Mouse (Mus musculus) heart, embryonic 15.5 days (tissue): ENCODE measurements at regions not wholly inside any gene's neighbourhood (a gene's known extent, or its start where the extent isn't known, plus 50 kb on each side); places are given as distances from the start of the nearest gene placed in this dataset.
A peak's percentile ranks its signal among the peaks of the same experiment; 100 is the strongest.

ENCODE experiments used
- ATAC-seq: fragments of 200-750 bp; cut with Nextera tagmentation; replicated peaks from 2 replicates; pipeline ENCODE4 v1.8.0; 2017; ENCODE audit warnings: low read depth, moderate TSS enrichment; ENCODE audit not compliant: insufficient number of reproducible peaks, insufficient read depth, low FRiP score
- H3K27ac ChIP-seq: fragments of 300-500 bp; sonication (generic); 2 replicates; pipeline ENCODE4 v1.5.1; 2015; ENCODE audit warnings: mild to moderate bottlenecking, inconsistent platforms
- H3K27me3 ChIP-seq: fragments of 300-500 bp; sonication (generic); 2 replicates; pipeline ENCODE4 v1.6.1; 2015; ENCODE audit warnings: inconsistent platforms
- H3K36me3 ChIP-seq: fragments of 300-500 bp; sonication (generic); 2 replicates; pipeline ENCODE4 v1.6.1; 2015; ENCODE audit warnings: mild to moderate bottlenecking, inconsistent platforms
- H3K4me1 ChIP-seq: fragments of 300-500 bp; sonication (generic); replicated peaks from 2 replicates; pipeline ENCODE4 v1.6.1; 2015; ENCODE audit warnings: inconsistent platforms
- H3K4me2 ChIP-seq: fragments of 300-500 bp; sonication (generic); 2 replicates; pipeline ENCODE4 v1.6.1; 2015; ENCODE audit warnings: inconsistent platforms, mild to moderate bottlenecking, moderate library complexity
- H3K4me3 ChIP-seq: fragments of 300-500 bp; sonication (generic); 2 replicates; pipeline ENCODE4 v1.5.1; 2015; ENCODE audit warnings: mild to moderate bottlenecking, inconsistent platforms
- H3K9ac ChIP-seq: fragments of 300-500 bp; sonication (generic); 2 replicates; pipeline ENCODE4 v1.6.1; 2015; ENCODE audit warnings: mild to moderate bottlenecking, inconsistent platforms
- H3K9me3 ChIP-seq: fragments of 300-500 bp; sonication (generic); replicated peaks from 2 replicates; pipeline ENCODE4 v1.6.1; 2016; ENCODE audit warnings: inconsistent platforms
- WGBS: fragments of 180-500 bp; shearing (Covaris S2); methylation state at CpG from one replicate; pipeline ENCODE4 v1.1.7; 2015; ENCODE audit warnings: mixed read lengths; 5-methylcytosine and 5-hydroxymethylcytosine counted together

DNA sequence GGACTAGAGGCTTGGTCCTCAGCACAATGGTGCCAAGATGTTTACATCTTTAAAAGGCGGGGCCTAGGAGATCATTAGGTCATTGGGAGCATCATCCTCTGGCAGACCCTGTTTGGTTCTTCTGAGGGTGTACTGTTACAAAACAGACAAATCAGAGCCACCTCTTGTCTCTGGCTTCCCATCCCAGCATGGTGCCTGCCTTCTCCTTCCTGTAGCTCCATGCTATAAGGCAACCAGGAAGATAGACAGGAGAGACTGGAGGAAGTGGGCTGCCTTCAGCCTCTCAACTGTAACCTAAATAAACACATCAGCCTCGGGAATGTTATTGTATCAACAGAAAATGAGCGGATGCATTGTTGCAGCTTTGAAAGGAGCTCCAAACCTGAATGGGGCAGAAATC, 529.8 kb upstream of the Gm765 start:
- H3K9ac ChIP-seq, result no peak overlapping the region
- WGBS, result 50% methylated on average over 3 of the region's 3 CpGs
- H3K27me3 ChIP-seq, result no peaks in the 10 kb centered on the region
- no peak overlapping the region for H3K27ac ChIP-seq
- H3K9me3 ChIP-seq, result no peaks in the 10 kb centered on the region
- no peak overlapping the region for H3K4me3 ChIP-seq
- no peak for ATAC-seq
- peaks cover 7% of the 10 kb centered on the region; the same call in 1 of the 2 replicates for H3K4me1 ChIP-seq
- H3K36me3 ChIP-seq, result no peaks in the 10 kb centered on the region
- no peak overlapping the region for H3K4me2 ChIP-seq

- no peaks in the 10 kb centered on the region for H3K36me3 ChIP-seq
- H3K27ac ChIP-seq, result no peak overlapping the region
- H3K9ac ChIP-seq, result no peak overlapping the region
- H3K4me3 ChIP-seq, result no peak overlapping the region
- no peak overlapping the region for H3K4me2 ChIP-seq
- no peaks in the 10 kb centered on the region for H3K9me3 ChIP-seq
- peaks cover 7% of the 10 kb centered on the region; the same call in 1 of the 2 replicates for H3K4me1 ChIP-seq
- 35% methylated on average over 6 of the region's 6 CpGs for WGBS
- ATAC-seq, result peak; percentile 39; the same call in 1 of the 2 replicates
- no peaks in the 10 kb centered on the region for H3K27me3 ChIP-seq
Observed at GRCm38 (mm10) chr6:98869772-98870171, 527.2 kb upstream of the Gm765 start.

GRCm38 (mm10) chr6:98864306-98864705, 521.8 kb upstream of the Gm765 start:
- no peak for ATAC-seq
- Histone ChIP-seq H3K4me3 (no peak overlapping the region), H3K9me3 (no peaks in the 10 kb centered on the region), H3K27ac (no peak overlapping the region), H3K4me2 (no peak overlapping the region), H3K4me1 (no peaks in the 10 kb centered on the region), H3K36me3 (no peaks in the 10 kb centered on the region), H3K27me3 (no peaks in the 10 kb centered on the region), H3K9ac (no peak overlapping the region)
- WGBS, result 64% methylated on average over 2 of the region's 2 CpGs

DNA sequence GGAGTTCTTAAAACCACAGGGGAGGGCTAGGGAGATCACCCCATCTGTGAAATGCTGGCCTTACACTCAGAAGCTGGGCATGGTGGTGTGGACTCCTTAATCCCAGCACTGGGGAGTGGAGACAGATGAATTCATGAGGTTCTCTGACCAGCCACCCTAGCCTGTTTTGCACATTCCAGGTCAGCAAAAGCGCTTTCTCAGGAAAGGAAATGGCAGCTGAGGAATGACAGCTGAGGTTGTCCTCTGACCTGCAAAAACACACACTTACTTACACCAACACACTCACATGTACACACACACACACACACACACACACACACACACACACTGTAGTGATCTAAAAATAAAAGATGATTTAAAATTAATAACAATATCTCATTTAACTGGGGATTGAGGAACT, 513.4 kb upstream of the Gm765 start:
- Histone ChIP-seq H3K9me3 (no peaks in the 10 kb centered on the region), H3K27me3 (no peaks in the 10 kb centered on the region), H3K4me2 (no peak overlapping the region), H3K27ac (no peak overlapping the region), H3K4me1 (no peaks in the 10 kb centered on the region), H3K9ac (no peak overlapping the region), H3K36me3 (no peaks in the 10 kb centered on the region), H3K4me3 (no peak overlapping the region)
- WGBS, result 82% methylated on average over 1 of the region's 1 CpGs
- ATAC-seq, result no peak

DNA sequence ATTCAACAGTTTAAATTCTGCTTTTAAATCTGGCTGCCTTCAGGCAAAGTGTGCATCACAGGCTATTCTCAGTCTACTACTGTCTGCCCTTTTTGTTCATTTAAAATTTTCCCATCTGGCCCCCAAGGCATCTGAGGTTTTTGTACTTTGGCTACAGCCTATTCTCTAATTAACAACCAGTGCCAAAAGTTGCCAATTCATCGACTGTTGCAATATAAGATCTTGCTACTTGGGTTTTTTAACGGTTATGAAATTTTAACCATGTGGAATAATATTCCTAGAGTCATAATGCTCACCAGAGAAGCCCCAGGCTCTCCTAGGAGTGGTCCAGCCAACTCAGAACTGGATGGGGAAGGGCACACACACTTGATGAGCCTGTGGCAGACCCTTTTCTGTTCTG, 508.4 kb upstream of the Gm765 start:
- no peaks in the 10 kb centered on the region for H3K9me3 ChIP-seq
- H3K27me3 ChIP-seq, result no peaks in the 10 kb centered on the region
- no peak overlapping the region for H3K9ac ChIP-seq
- H3K4me3 ChIP-seq, result no peak overlapping the region
- H3K27ac ChIP-seq, result no peak overlapping the region
- ATAC-seq, result no peak
- H3K36me3 ChIP-seq, result no peaks in the 10 kb centered on the region
- no peaks in the 10 kb centered on the region for H3K4me1 ChIP-seq
- WGBS, result 73% methylated on average over 2 of the region's 2 CpGs
- H3K4me2 ChIP-seq, result no peak overlapping the region

GRCm38 (mm10) chr6:98848835-98849234, 506.3 kb upstream of the Gm765 start:
- Histone ChIP-seq H3K4me1 (peaks cover 3% of the 10 kb centered on the region), H3K9ac (no peak overlapping the region), H3K9me3 (no peaks in the 10 kb centered on the region), H3K27me3 (no peaks in the 10 kb centered on the region), H3K36me3 (no peaks in the 10 kb centered on the region), H3K4me3 (no peak overlapping the region), H3K4me2 (no peak overlapping the region), H3K27ac (no peak overlapping the region)
- ATAC-seq, result no peak
- WGBS, result 80% methylated on average over 1 of the region's 1 CpGs

- no peak overlapping the region for H3K27ac ChIP-seq
- H3K9ac ChIP-seq, result no peak overlapping the region
- WGBS, result 62% methylated on average over 5 of the region's 5 CpGs
- ATAC-seq, result no peak
- no peaks in the 10 kb centered on the region for H3K9me3 ChIP-seq
- H3K4me2 ChIP-seq, result no peak overlapping the region
- H3K27me3 ChIP-seq, result no peaks in the 10 kb centered on the region
- no peaks in the 10 kb centered on the region for H3K36me3 ChIP-seq
- no peak overlapping the region for H3K4me3 ChIP-seq
- peaks cover 12% of the 10 kb centered on the region for H3K4me1 ChIP-seq
Observed at GRCm38 (mm10) chr6:98846001-98846695, 503.6 kb upstream of the Gm765 start.

DNA sequence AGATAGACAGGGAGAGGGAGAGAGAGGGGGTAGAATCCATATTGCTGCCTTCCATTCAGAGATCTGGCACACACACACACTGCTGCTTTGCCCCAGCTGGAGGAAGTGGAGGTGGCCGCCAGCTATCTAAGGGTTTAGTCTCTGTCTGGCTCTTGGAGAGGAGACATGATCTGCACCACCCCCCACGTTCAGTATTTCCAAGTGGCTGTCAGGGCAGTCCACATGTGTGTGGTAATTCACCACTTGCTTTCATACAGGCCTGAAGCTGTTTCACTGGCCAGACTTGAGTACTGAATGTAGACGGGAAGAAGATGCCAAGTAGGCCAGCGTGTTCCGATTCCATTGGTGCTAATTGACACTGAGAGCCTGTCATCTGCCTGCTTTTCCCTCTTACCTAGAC, 501.0 kb upstream of the Gm765 start:
- ATAC-seq, result 0 out of 2 replicates have a peak, but pooled peaks have one; percentile 31
- Histone ChIP-seq H3K27ac (no peak overlapping the region), H3K4me3 (no peak overlapping the region), H3K4me1 (peaks cover 12% of the 10 kb centered on the region), H3K9ac (no peak overlapping the region), H3K9me3 (no peaks in the 10 kb centered on the region), H3K36me3 (no peaks in the 10 kb centered on the region), H3K27me3 (no peaks in the 10 kb centered on the region), H3K4me2 (no peak overlapping the region)
- 54% methylated on average over 5 of the region's 5 CpGs for WGBS

DNA sequence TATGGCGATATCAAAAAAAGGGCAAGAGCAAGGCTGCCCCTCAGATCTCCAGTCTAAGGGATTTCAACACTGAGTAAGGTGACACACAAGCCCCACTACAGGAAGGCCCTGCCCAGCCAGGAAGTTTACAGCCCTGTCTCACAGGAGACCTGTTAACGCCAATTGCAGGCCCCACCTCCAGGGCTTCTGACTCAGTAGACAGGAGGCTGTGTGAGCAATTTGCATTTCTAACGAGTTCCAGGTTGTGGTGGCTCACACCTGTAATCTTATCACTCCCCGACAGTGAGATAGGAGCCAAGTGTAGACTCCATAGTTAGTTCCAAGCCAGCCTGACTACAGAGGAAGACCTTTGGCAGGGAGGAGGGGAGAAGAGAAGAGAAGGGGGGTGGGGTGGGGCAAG, 500.4 kb upstream of the Gm765 start:
- no peaks in the 10 kb centered on the region for H3K9me3 ChIP-seq
- WGBS, result 37% methylated on average over 4 of the region's 4 CpGs
- no peak overlapping the region for H3K9ac ChIP-seq
- H3K4me1 ChIP-seq, result peaks cover 12% of the 10 kb centered on the region
- no peaks in the 10 kb centered on the region for H3K27me3 ChIP-seq
- H3K4me3 ChIP-seq, result no peak overlapping the region
- no peak overlapping the region for H3K4me2 ChIP-seq
- ATAC-seq, result peak; percentile 60; the same call in 1 of the 2 replicates
- no peak overlapping the region for H3K27ac ChIP-seq
- H3K36me3 ChIP-seq, result no peaks in the 10 kb centered on the region

DNA sequence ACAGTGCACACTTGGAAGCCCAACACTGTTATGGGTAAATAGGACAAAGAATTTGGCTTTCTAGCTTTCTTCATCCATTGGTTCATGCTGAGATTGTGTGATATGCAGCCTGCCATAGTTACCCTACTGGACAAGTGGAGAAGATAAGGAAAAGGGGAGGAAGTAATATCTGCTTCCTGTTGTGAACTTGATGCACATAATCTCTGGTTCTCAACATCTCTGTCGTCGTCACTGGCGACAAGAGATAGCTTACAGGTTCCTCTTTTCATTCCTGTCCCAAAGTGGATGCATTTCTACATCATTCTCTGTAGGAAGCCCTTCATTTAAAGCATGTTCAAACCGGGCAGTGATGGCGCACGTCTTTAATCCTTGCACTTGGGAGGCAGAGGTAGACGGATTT, 491.4 kb upstream of the Gm765 start:
- H3K9ac ChIP-seq, result no peak overlapping the region
- no peak overlapping the region for H3K4me3 ChIP-seq
- 77% methylated on average over 7 of the region's 7 CpGs for WGBS
- no peaks in the 10 kb centered on the region for H3K27me3 ChIP-seq
- no peak for ATAC-seq
- no peaks in the 10 kb centered on the region for H3K4me1 ChIP-seq
- H3K36me3 ChIP-seq, result no peaks in the 10 kb centered on the region
- no peak overlapping the region for H3K4me2 ChIP-seq
- no peaks in the 10 kb centered on the region for H3K9me3 ChIP-seq
- H3K27ac ChIP-seq, result no peak overlapping the region

DNA sequence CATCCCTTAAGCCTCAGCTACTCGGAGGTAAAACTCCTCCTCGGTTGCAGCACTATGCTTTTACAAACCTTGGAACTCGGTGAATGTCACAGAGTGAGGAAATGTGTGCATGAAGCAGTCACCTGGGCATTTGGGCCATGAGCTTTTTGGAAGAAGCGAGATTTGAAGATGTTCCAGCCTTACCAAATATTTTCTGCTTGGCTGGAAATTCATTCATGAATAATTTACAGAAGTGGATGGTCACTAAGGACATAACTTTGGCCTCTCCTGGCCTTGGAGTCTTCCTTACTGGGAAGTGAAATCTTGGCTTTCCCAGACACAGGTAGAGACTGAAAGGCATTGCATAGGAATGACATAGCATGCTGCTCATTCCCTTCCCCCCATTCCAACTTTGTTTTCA, 487.6 kb upstream of the Gm765 start:
- H3K4me2 ChIP-seq, result no peak overlapping the region
- ATAC-seq, result no peak
- 68% methylated on average over 4 of the region's 4 CpGs for WGBS

GRCm38 (mm10) chr6:98808046-98808445, 465.5 kb upstream of the Gm765 start:
- Histone ChIP-seq H3K4me1 (no peaks in the 10 kb centered on the region), H3K4me2 (no peak overlapping the region), H3K4me3 (no peak overlapping the region), H3K9ac (no peak overlapping the region), H3K27ac (no peak overlapping the region), H3K9me3 (no peaks in the 10 kb centered on the region), H3K36me3 (no peaks in the 10 kb centered on the region), H3K27me3 (no peaks in the 10 kb centered on the region)
- 93% methylated on average over 1 of the region's 1 CpGs for WGBS
- ATAC-seq, result no peak

More for the DNA sequence above, 487.6 kb upstream of the Gm765 start:
- Histone ChIP-seq H3K9ac (no peak overlapping the region), H3K27me3 (no peaks in the 10 kb centered on the region), H3K36me3 (no peaks in the 10 kb centered on the region), H3K27ac (no peak overlapping the region), H3K4me1 (no peaks in the 10 kb centered on the region), H3K4me3 (no peak overlapping the region), H3K9me3 (no peaks in the 10 kb centered on the region)
